Mouse (Mus musculus): ENCODE data around the gene Spint3.
"Not testable (repeated sequence)": the region's sequence is repeated elsewhere in the genome, so short reads cannot be mapped to it uniquely, and the experiment has no call there.

GRCm38 (mm10) chr2:164613471-164613870 is 40.2 kb upstream of the Spint3 start, which contains the start of the genes Wfdc6b and Wfdc8:
- TF ChIP-seq POLR2A (IDR thresholded peaks at IDR 0.05; ENCODE audit: low read depth, low read length); CTCF (IDR thresholded peaks at IDR 0.05; ENCODE audit: borderline replicate concordance, insufficient read depth, low read length): not testable (repeated sequence)
